Mouse (Mus musculus) cerebellum, adult 18-20 months (tissue): ENCODE results near the gene Itgb2.
A peak's percentile ranks its signal among the peaks of the same experiment; 100 is the strongest.

Experiments
- DNase-seq, 2 experiments: peaks; one replicate each; pipeline ENCODE4 v3.0.0; 2021

The Itgb2 gene

DNA sequence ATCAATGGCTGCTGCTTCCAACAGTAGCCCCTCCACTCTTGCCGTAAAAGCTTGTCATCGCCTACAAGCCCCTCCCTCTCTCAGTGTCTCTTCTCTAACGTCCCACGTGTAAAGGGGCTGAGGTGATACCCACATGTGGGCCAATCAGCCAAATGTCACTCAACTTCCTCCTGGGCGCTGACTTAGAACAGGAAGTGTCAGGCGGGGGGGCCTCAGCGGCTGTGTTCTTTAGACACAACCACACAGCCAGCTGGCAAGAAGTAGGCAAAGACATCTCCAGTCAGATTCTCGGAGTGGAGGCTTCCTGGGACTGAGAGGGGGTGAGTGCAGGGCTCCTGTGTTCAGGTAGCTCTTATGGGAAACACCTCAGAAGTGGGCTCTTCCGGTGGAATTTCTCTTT, at the start of gene Itgb2:
TSS of gene Itgb2 (plus strand) at position 113 of the 400 bp plus-strand sequence.
- no peak for DNase-seq

DNA sequence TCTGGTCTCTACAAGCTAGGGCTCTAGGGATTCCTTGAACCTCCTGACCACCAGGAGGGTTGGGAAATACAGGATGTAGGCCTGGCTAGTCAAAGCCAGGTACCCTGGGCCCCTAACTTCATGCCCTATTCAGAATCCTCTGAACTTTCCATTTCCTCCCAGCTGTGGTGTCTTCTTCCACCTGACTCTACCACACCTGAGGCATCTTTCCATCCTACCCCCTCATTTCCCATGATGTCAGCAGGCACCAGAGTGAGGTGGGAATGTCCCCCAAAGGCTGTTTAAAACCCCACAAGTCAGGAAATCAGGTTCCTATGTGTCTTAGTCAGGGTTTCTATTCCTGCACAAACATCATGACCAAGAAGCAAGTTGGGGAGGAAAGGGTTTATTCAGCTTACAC, 48.2 kb upstream of the Itgb2 start:
- DNase-seq, result no peak

DNA sequence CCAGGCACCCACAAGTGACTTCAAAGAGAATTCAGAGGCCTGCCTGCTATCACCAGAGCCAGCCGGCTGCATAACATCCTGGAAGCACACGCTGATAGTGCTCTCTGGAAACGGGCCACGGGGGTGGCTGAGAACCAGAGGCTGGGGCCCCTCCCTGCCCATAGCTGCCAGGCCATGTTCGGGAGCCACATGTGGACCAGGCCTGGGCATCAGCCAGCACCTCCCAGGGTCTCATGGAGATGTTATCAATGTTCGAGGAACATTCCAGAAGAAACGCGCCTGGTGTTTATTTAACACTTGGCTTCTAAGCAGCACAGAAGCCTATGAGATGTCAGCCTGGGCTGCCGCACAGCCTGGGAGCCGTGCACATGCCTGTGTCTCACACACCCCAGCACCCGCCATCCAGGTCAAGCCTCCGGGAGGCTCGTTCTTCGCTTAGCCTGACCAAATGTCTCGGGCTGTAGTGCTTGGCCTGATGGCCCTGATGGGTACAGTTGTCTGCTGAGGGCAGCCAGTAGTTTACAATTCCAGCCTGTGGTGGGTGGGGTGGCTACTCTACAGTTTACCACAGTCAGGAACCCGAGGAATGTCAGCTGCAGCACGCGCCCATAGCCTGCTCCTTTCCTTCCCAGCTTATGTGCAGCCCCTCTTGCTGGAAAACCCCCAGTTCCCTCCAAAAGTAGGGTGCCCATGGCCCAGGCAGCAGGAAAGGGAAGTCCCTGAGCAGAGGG, 45.7 kb upstream of the Itgb2 start:
- DNase-seq, result no peak

DNA sequence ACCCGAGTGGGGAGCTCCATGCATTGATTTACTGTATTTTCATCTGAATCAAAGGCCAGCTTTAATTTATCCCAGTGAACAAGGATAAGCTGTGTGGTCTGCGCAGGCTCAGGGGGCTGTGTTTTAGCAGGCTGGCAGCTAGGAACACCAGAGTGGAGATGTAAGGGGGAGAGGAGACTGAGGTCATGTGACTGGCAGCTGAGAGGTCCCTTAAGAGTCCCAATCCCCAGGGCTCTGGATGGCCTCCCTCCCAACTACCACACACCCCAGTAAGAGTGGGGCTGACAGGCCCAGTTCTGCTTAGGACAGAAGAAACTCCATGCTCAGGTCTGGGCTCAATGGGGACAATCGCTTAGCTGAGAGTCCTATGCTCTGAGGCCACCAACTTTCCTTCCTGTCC, 44.3 kb upstream of the Itgb2 start:
- DNase-seq, result no peak

DNA sequence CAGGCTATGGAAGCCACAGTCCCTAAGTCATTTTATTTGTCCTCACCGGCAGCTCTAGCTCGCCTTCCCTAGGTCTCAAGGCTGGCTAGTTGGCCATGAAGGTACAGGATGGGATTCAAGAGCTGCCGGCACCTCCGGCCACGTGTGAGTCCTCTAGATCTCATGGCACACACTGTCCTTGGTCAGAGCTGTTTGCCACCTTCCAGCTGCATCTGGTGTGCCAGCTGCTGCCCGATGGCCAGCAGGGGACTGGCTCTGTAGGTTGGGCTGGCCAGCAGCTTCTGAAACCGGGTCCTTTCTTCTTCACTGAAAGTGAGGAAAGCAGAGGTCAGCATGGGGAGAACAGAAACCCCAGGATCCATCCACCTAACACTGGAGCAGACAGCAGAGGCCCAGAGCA, 41.9 kb upstream of the Itgb2 start:
- DNase-seq, result no peak

DNA sequence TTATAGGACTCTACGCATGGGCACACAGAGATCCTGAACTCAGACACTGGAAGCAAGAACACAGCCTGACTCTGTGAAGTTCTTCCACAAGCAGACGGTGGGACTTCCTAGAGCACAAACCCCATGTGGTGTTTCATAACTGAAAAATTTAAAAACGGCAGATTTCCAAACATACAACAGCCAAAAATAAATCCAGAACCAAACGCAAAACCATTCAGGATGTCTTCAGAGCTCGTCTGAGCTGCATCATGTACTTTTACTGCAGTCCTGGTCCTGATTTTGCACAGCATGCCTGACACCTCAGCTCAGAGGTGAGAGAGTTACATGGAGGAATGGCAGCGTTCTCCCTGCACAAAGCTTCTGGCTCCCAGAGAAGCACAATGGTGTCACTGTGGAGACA, 38.5 kb upstream of the Itgb2 start:
- DNase-seq, result no peak

DNA sequence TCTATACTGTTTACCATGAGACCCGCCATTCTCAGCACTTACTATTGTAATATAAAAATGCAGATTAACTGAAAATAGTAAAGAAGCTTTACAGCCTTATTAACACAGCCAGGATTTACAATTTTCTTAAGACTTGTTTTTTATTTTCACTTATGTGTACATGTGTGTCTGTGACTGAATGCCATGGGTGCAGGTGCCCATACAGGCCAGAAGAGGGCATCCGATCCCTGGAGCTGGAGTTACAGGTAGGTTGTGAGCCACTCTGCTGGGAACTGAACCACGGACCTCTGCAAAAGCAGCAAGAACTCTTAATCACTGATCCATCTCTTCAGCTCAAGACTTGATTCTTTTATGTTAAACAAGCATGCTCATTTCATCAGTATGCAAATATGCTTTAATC, 37.2 kb upstream of the Itgb2 start:
- no peak for DNase-seq

DNA sequence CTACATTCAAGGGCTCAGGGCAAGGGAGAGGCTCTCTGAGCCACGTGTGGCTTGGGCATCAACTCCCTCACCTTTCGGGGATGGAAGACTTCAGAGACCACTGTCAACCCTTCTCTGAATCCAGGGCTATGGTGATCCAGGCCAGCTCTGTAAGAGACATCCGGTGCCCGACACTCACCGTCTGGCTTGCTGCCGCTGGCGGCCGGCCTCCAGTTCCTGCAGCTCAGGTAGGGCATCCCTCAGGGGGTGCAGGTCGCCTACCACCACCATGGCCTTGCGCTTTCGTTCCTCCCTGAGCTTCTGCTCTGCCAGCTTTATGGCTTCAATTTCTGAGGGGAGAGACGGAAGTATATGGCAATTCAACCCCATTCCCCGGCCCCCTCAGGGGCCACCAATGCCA, 32.9 kb upstream of the Itgb2 start:
- peak; percentile 47 to 48 for DNase-seq

DNA sequence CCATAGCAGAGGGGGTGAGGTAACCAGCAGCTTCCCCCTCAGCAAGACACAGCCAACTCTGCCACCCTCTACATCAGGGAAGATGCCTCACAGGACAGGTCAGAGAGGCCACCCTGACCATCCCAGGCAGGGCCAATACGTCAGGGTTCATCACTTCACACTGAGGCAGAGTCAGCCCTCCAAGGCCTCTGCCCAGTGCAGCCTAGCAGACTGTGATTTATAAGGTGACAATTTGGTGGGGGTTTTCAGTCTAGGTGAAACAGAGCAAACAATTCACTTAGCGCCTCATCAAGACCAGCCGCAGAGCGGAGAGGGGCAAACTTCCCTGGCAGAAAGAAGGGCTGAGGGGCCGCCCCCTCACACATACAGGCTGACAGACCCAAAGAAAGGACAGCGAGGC, 31.8 kb upstream of the Itgb2 start:
- DNase-seq, result no peak

DNA sequence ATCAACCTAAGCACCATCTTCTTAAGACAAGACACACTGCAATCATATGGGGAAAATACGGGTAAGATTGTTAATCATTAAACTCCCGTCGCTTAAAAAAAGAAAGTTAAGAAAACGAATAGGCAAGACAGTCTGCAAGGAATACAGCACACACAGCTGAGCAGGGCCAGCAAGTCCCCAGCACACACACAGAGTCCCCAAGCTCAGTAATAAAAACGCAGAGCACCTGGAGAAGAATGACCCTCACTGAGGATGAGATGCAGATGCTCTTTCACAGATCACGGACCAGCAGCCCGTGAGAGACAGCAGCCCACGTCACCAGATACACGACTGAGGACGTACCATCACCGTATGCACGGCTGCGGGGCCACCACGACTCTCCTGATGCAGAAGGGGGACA, 29.4 kb upstream of the Itgb2 start:
- DNase-seq, result no peak

DNA sequence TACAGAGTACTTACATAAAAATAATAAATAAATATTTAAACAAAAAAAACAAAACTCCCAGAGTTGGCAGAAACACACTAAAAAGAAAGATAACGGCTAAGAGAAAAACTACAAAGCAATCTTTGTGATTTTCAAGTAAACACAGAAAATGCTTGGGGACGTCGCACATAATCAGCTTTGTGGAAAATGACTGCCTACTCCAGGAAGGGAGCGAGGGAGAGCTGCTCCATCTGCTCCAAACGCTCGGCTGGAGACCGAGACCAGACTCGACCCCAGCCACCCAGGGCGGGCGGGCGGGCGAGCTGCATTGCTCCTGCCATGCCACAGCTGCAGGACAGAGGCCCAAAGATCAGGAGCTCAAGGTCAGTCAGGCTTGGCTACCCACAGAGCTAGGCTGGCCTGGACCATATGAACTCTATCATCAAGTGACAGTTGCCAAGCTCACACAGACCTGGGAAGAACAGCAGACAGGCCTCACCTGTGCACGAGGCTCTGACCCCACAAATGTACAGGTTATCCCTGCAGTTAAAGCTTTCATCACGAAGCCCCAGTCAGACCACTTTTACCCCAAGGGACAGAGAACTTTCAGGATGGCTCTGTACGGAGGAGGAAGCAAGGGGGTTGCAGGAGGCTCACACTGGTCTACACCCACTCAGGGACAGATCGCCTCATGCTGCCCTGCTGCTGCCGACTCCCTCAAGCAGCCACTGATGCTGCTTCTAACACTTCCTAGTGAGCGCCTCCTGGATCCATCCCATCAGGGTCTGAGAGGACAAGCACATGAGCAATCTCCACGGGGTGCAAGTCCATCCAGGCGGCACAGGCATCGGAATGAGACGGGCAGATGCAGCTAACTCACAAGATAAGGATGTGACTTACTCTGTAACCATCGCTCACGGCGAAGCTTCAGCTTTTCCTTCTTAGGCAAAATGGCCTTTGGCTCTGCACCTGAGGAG, 26.8 kb upstream of the Itgb2 start:
- peak; percentile 50 to 61 for DNase-seq

DNA sequence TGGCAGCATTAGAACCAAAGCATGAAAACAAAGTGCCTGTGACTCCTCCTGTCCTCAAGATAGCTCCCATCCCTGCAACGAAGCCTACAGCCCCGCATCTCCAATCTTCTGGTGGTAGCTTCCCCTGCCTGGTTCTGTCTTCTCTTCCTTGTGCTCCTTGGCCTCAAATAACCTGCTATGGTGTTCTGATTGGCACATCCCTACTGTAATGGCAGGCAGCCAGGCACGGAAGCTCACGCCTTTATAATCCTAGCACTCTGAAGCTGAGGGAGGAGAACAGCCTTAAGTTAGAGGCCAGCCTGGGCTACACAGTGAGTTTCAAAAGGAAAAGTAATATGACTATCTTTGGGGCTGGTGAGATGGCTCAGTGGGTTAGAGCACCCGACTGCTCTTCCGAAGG, 25.9 kb upstream of the Itgb2 start:
- DNase-seq, result peak in 1 of 2 experiments; percentile 59

DNA sequence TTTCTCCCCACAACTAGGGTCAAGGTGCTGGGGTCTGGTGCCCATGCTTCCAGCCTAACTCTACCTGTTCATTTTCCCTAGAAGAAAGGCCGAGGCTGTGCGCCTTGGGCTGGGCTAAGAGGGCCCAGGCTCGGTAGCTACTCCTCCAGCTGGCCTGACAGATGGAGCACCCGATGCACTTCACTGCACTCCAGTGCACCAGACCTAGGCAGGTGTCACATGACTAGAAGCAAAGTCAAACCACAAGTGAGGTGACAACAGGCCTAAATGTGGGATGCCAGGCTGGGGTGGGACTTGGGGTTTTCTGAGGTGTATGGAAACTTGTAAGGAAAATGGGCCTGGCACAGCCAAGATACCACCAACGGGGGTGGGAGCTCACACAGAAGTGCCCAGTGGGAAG, 23.5 kb upstream of the Itgb2 start:
- DNase-seq, result peak; percentile 84 to 88

DNA sequence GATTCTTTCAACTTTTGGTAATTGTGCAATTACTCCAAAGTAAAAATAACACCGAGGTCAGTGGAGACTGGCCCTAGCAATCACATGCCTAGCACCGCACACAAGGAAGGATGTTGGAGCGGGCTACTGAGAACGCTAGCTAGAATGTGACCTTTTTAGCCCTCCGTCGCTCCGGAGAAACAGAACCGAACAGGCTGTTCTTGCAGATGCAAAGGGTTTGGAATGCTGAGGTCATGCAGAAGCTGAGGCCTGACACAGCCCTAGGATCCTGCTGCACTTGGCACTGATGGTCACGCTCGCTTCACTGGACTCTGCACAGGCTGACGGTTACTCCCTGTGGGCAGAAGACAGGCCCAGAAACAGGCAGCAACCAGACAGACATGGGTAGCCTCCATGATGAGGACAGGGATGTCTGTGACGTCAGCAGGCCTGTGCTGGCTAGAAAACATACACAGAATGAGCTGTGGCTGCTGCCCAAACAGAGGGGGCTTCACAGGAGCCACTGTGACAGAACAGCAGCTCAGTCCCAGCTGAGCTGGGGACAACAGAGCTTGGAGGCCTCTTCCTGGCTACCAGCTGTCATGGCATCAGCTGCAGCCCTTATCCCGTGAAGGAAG, 23.0 kb upstream of the Itgb2 start:
- DNase-seq, result peak in 1 of 2 experiments; percentile 55

DNA sequence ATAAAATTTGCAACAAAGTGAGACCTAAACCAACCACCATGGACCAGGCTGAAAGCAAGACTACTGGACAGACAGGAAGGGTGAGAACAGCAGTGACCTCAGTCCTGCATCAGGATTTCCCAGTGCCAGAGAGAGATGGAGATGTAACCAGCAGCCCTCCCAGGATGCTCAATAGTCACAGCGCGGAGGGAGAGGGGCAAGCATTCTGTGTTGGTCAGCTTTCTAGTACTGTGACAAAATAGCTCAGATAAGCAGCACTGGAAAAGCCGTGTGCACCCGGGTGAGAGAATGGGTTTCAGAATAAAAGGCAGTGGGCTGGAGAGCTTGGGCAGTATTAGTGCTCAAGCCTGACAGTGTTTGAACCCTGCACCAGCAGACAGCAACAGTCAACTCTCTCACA, 22.3 kb upstream of the Itgb2 start:
- no peak for DNase-seq

DNA sequence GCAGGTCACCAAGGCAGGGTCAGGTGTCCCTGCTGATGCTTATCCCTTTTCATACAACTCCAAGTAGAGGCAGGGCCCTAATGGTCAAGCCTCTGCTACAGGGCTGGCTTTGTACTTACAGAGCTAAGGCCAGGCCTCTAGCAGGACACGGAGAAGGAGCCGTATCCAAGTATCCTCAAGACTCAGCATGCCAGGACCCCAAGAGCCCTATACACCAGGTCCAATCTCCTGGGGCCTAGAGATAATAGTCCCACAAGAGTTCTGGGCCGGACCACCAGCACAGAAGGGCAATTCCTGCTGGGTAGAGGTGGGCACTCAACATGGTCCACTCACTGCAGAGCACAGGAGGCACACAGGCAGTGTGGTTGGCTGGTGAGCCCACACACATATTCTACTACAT, 21.3 kb upstream of the Itgb2 start:
- DNase-seq, result no peak

DNA sequence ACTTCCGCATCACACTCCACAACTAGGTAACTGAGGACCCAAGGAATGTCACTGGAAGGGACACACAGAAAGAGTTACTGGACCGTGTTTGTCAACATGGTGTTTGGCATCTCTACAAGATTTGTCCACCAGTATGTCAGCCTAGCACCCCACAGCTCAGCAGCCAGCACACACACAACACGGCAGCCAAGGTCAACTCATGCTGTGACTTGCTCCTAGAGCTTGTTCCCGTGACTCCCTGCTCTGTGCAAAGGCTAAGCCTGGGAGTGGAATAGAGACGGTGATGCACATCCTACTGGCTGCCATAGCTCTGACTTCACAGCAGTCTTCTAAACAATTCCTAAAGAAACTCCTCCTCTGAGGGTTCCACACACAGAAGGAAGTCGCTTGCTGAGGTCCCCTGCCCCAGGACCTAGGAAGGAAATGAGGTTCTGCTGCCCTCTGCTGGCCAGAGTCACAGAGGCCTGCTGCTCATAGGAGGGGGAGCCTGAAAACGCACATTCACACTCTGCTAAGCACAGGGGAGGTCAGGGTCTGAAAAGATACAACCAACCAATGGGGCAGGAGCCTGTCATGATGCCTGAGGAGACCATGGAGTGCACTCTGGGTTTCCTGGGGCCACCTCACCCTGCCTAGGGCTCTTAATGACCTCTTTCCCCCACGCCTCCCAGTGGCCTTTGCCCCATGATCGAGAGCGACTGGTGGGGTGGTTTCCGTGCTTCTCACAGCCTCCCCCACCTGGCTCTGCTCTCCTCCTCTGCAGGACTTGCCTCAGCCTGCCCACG, 20.5 kb upstream of the Itgb2 start:
- DNase-seq, result peak; percentile 91 to 93

DNA sequence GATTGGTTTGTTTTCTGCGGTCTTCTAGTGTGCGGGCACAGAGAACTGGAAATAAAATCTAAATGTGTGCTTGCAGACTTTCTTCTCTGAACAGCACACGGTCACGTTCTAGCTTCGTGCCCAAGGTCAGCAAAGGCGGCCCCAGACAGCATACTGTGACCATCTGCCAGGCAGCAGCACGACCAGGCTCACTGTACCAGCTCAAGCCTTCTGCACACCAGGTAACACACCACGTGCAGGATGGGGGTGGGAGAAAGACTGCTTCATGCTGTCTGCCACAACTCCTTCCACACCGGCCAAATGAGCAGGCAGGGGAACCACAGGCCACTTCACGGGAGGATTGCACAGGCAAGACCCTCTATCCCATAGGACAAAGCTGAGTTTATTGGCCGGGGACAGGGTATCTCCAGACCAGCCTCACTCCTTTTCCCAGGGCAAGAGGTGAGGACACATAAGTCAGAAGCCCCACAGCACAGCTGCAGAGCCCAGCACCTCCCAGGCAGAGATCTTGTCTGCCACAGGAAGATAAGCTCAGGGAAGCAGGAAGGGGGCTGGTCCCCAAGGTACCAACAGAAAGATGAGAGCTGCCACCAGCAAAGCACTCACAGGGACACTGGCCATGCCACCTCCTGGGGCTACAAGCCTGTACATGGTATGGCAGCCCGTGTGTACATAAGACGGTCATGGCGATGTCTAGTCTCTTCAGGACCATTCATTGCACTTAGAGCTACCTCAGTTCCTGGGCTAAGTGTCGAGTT, 19.6 kb upstream of the Itgb2 start:
- peak; percentile 78 to 82 for DNase-seq

DNA sequence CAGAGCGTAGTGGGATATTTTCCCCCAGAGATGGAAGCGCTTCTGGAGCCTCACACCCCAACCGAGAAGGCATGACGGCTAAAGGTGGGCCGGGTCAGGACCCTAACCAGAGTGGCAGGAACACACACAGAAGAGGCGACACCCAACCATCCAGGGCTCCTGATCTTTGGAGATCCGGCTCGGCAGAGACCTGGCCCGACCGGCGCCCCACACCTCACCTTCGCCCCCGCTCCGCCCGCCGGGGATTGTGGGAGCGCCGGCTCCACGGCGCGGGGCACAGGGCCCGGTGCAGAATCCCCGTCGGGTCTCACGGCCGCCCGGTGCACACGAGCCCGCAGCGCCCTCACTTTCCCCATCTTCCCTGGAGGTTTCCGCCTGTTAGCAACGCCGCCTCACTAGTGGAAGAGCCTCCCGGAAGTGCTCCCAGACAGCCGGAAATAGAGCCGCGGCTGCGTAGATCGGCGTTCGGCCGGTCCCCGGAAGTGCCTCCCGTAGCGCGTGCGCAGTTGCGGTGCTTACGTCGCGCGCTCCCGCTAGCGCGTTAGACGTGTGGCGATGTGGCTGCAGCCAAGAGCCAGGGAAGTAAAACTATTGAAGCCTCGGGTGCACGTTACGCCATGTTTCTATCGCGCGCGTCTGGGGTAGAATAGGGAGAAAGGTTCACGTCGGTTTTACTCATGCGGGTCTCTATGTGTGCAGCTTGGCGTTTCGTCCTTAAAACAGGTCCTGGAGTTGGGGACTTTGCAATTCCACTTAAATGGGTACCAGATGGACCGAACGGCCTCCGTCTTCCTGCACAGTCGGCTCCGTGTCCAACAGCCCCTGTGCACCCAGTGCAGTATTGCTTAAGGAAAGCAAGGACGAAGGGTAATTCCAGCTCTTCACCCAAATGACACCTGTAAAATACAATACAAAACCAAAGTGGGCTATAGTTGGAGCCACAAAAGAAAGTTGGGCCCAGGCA, 14.4 kb upstream of the Itgb2 start, which contains the start of gene Fam207a:
TSS of gene Fam207a (minus strand) at position 401 of the 964 bp plus-strand sequence.
- peak; percentile 92 to 95 for DNase-seq

DNA sequence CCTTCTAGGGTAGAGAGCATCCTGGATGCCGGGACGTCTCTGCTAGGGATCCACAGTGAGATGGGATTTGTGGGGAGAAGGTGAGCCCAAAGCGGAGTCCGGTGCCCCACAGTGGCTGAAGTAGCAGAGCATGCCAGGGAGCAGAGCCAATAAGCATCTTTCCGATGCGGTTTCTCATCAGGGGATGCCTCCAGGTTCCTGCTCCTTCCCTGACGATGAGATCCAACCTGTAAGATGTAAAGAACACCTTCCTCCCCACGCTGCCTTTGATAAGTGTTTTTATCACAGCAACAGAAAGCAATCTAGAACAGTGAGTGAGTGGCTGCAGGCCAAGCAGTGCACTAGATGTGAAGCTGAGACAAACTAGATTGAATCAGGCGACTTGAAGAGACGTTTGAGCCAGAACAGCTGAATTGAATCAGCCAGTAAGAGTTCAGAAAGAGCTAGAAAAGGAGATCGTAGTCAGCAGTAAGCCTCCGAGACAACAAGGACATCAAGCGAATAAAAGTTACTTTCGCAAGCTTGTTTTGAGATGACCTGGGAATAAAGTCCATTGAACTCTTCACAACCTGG, 13.6 kb upstream of the Itgb2 start:
- DNase-seq, result peak in 1 of 2 experiments; percentile 43
